Mouse (Mus musculus) kidney, adult 2 months (tissue): Measurements from ENCODE around the gene Eif4g3.

Experiments
- CTCF ChIP-seq: fragments of 200-500 bp; conservative IDR thresholded peaks from 2 replicates; pipeline ENCODE4 v1.5.1; 2011; ENCODE audit warnings: low read depth, mild to moderate bottlenecking, control low read depth, low read length, moderate library complexity, mixed read lengths; ENCODE audit not compliant: insufficient read depth, insufficient read length
- POLR2A ChIP-seq: fragments of 200-500 bp; IDR thresholded peaks from one replicate; pipeline ENCODE4 v1.6.1; 2011; ENCODE audit warnings: low read depth, low read length, control low read depth

DNA sequence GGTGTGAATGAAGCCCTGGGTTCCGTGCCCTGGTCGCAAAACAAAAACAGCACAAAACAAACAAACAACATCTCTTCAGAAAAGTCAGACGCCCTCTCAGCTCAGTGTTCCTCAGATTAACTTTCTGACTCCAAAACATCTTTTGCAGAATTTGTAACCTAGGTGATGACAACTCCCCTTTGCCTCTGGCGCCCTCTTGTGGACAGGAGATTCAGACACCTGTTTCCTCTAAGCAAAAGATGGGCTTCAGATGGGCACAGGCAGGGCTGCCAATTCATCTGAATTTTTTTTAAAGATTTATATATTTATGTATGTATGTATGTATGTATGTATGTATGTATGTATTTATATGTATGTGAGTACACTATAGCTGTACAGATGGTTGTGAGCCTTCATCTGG, 40.0 kb upstream of the Eif4g3 start:
- TF ChIP-seq CTCF, result peak; percentile 78
- no peak for TF ChIP-seq POLR2A
